14 mouse cellular contexts compared by ENCODE assay signal in genomic region chr2:156487589-156488160, GRCm38 (mm10). TPM values are rescaled to one million over a fixed set of nuclear protein-coding genes. Genes with fewer than 3 reads are reported as not detected.
A peak's percentile ranks its signal among the peaks of the same experiment; 100 is the strongest.
DNase-seq lines count a peak whose midpoint lies in the region; ATAC-seq lines count a peak whose summit lies in the region.
"Had no signal": no experiment of that assay in that cellular context is flagged by ENCODE, and none has a peak within 500 bp of the region (broad histone marks: within the 10 kb centered on the region; RNA-seq: fewer than 3 reads in every experiment).

No protein-coding gene starts in this region.

- no peaks in the 10 kb centered on the region for H3K9me3 ChIP-seq in heart, embryonic 13.5 days
- 0 out of 2 replicates have a peak, but pooled peaks cover 7% of the 10 kb centered on the region for H3K9me3 ChIP-seq in neural tube, embryonic 13.5 days
- no peaks in the 10 kb centered on the region for H3K9me3 ChIP-seq in neural tube, embryonic 15.5 days (replicated peaks)
- H3K9me3 ChIP-seq in intestine, embryonic 15.5 days: no peaks in the 10 kb centered on the region
- H3K9me3 ChIP-seq: embryonic facial prominence, embryonic 15.5 days had no signal

- peak; percentile 54 for DNase-seq in cerebellum, adult 9-11 months
- no peak for DNase-seq in cerebellum, adult 11 months
- DNase-seq in heart, postnatal 4 days: no peak
- DNase-seq in urinary bladder, adult 2 months (ENCODE audit: low spot score): no peak
- DNase-seq: kidney, postnatal 36 days; lung, embryonic 14.5 days; thymus, postnatal 4 days had no signal

- peak overlapping the region; percentile 33 for H3K9ac ChIP-seq in heart, embryonic 13.5 days
- H3K9ac ChIP-seq in neural tube, embryonic 13.5 days: no peak overlapping the region
- H3K9ac ChIP-seq in neural tube, embryonic 15.5 days (replicated peaks): no peak overlapping the region
- no peak overlapping the region for H3K9ac ChIP-seq in intestine, embryonic 15.5 days
- H3K9ac ChIP-seq: embryonic facial prominence, embryonic 15.5 days; lung, embryonic 14.5 days had no signal

- WGBS in heart, embryonic 13.5 days: 78% methylated on average over 10 of the region's 10 CpGs
- WGBS in neural tube, embryonic 13.5 days: 84% methylated on average over 10 of the region's 10 CpGs
- 75% methylated on average over 10 of the region's 10 CpGs for WGBS in neural tube, embryonic 15.5 days
- WGBS in intestine, embryonic 15.5 days: 80% methylated on average over 10 of the region's 10 CpGs

- H3K4me3 ChIP-seq in heart, embryonic 13.5 days: no peak overlapping the region
- H3K4me3 ChIP-seq in neural tube, embryonic 13.5 days: no peak overlapping the region
- H3K4me3 ChIP-seq in neural tube, embryonic 15.5 days (replicated peaks): no peak overlapping the region
- no peak overlapping the region for H3K4me3 ChIP-seq in intestine, embryonic 15.5 days (replicated peaks)
- H3K4me3 ChIP-seq: embryonic facial prominence, embryonic 15.5 days; megakaryocyte, embryonic 14.5 days had no signal

- ATAC-seq in heart, embryonic 13.5 days (ENCODE audit: extremely low read depth, insufficient number of reproducible peaks, low FRiP score, low TSS enrichment): no peak
- ATAC-seq in neural tube, embryonic 13.5 days (ENCODE audit: low read depth): no peak
- no peak for ATAC-seq in neural tube, embryonic 15.5 days (ENCODE audit: low FRiP score)
- ATAC-seq in intestine, embryonic 15.5 days: no peak
- ATAC-seq: Patski had no signal

- H3K27ac ChIP-seq in heart, embryonic 13.5 days (replicated peaks): 0 out of 2 replicates have a peak overlapping the region, but pooled peaks have one; percentile 20
- H3K27ac ChIP-seq in neural tube, embryonic 13.5 days (replicated peaks): peak overlapping the region; percentile 23; the same call in 1 of the 2 replicates
- no peak overlapping the region for H3K27ac ChIP-seq in neural tube, embryonic 15.5 days (replicated peaks)
- H3K27ac ChIP-seq in intestine, embryonic 15.5 days: no peak overlapping the region
- H3K27ac ChIP-seq: embryonic facial prominence, embryonic 15.5 days had no signal

- peaks cover 4% of the 10 kb centered on the region; the same call in 1 of the 2 replicates for H3K27me3 ChIP-seq in heart, embryonic 13.5 days (replicated peaks)
- H3K27me3 ChIP-seq in neural tube, embryonic 13.5 days: no peaks in the 10 kb centered on the region
- H3K27me3 ChIP-seq in neural tube, embryonic 15.5 days (replicated peaks): no peaks in the 10 kb centered on the region
- no peaks in the 10 kb centered on the region for H3K27me3 ChIP-seq in intestine, embryonic 15.5 days (replicated peaks)
- H3K27me3 ChIP-seq: embryonic facial prominence, embryonic 15.5 days; Patski had no signal

- H3K36me3 ChIP-seq in heart, embryonic 13.5 days: no peaks in the 10 kb centered on the region
- 0 out of 2 replicates have a peak, but pooled peaks cover 5% of the 10 kb centered on the region for H3K36me3 ChIP-seq in neural tube, embryonic 13.5 days
- H3K36me3 ChIP-seq in neural tube, embryonic 15.5 days: no peaks in the 10 kb centered on the region; the same call in 1 of the 2 replicates
- H3K36me3 ChIP-seq in intestine, embryonic 15.5 days: 0 out of 2 replicates have a peak, but pooled peaks cover 2% of the 10 kb centered on the region
- H3K36me3 ChIP-seq: embryonic facial prominence, embryonic 15.5 days had no signal

- no peak overlapping the region for H3K4me2 ChIP-seq in heart, embryonic 13.5 days
- no peak overlapping the region for H3K4me2 ChIP-seq in neural tube, embryonic 13.5 days
- no peak overlapping the region for H3K4me2 ChIP-seq in neural tube, embryonic 15.5 days
- no peak overlapping the region for H3K4me2 ChIP-seq in intestine, embryonic 15.5 days (replicated peaks)
- H3K4me2 ChIP-seq: embryonic facial prominence, embryonic 15.5 days; lung, embryonic 14.5 days had no signal

- H3K4me1 ChIP-seq in heart, embryonic 13.5 days: peaks cover 31% of the 10 kb centered on the region
- H3K4me1 ChIP-seq in neural tube, embryonic 13.5 days (replicated peaks): peaks cover 14% of the 10 kb centered on the region
- H3K4me1 ChIP-seq in neural tube, embryonic 15.5 days: peaks cover 16% of the 10 kb centered on the region
- 0 out of 2 replicates have a peak, but pooled peaks cover 2% of the 10 kb centered on the region for H3K4me1 ChIP-seq in intestine, embryonic 15.5 days (replicated peaks)
- H3K4me1 ChIP-seq: megakaryocyte, embryonic 14.5 days had no signal

RNA-seq across cellular contexts. Expression of gene Aar2, which starts 59.7 kb away (rescaled TPM):
- 22.4 and 22.9 TPM in 2 replicates for polyA plus RNA-seq in heart, embryonic 13.5 days (2015; fragmentation: Nextera tagmentation; extraction: Ambion mirVana)
- total RNA-seq in heart, postnatal 4 days (2021): 10 to 100 TPM; 17.3 to 17.8 TPM
- polyA plus RNA-seq in neural tube, embryonic 13.5 days (2015; fragmentation: Nextera tagmentation; extraction: Ambion mirVana): 41.9 and 44.8 TPM in 2 replicates
- 42.0 and 42.8 TPM in 2 replicates for polyA plus RNA-seq in neural tube, embryonic 15.5 days (2015; fragmentation: Nextera tagmentation; extraction: Ambion mirVana)
- 31.3 and 31.6 TPM in 2 replicates for polyA plus RNA-seq in intestine, embryonic 15.5 days (2015; fragmentation: Nextera tagmentation; extraction: Ambion mirVana)
- polyA plus RNA-seq in urinary bladder, adult 2 months (2012; rRNA removed): 18.6 and 20.4 TPM in 2 replicates

Comparison
In these comparisons a context has a peak if more than half of its experiments do, and no peak if none do; other contexts are left out.
1. H3K27ac ChIP-seq: peak in heart, embryonic 13.5 days (single experiment) and neural tube, embryonic 13.5 days (single experiment); none in neural tube, embryonic 15.5 days (single experiment) and intestine, embryonic 15.5 days (single experiment).